Mouse (Mus musculus) small intestine, adult 2 months (tissue): ENCODE measurements at regions not wholly inside any gene's neighbourhood (a gene's known extent, or its start where the extent isn't known, plus 50 kb on each side); places are given as distances from the start of the nearest gene placed in this dataset.

Experiments
- CTCF ChIP-seq: fragments of 200-500 bp; IDR thresholded peaks from 2 replicates; pipeline ENCODE4 v1.5.1; 2012; ENCODE audit warnings: low read depth, mild to moderate bottlenecking, control low read depth, inconsistent platforms, low read length, moderate library complexity, mixed read lengths; ENCODE audit not compliant: insufficient replicate concordance, insufficient read length; ENCODE audit errors: extremely low read depth
- POLR2A ChIP-seq: fragments of 200-500 bp; IDR thresholded peaks from 2 replicates; pipeline ENCODE4 v1.6.1; 2012; ENCODE audit warnings: low read depth, mild to moderate bottlenecking, control low read depth, inconsistent platforms, low read length, moderate library complexity

GRCm38 (mm10) chr6:31131716-31132115, 172.8 kb upstream of the Klf14 start:
- TF ChIP-seq CTCF: no peak
- TF ChIP-seq POLR2A: no peak
